Mouse (Mus musculus): ENCODE results near the gene Cdk5. TPM values are rescaled to one million over a fixed set of nuclear protein-coding genes. Genes with fewer than 3 reads are reported as not detected.

Gene Cdk5
- total RNA-seq (2021): 10 to 100 TPM; 19.9 to 21.7 TPM
- 42.7 and 51.8 TPM in 2 replicates for polyA plus RNA-seq (2012; rRNA removed)
- long read RNA-seq, transcript Cdk5-201 (12 exons, 2,059 nt): major isoform, 13 of 19 reads
- long read RNA-seq, partial matches to known transcripts: 3 of 19 reads
- long read RNA-seq, other reads (novel, unspliced or antisense): 3 of 19 reads

DNA sequence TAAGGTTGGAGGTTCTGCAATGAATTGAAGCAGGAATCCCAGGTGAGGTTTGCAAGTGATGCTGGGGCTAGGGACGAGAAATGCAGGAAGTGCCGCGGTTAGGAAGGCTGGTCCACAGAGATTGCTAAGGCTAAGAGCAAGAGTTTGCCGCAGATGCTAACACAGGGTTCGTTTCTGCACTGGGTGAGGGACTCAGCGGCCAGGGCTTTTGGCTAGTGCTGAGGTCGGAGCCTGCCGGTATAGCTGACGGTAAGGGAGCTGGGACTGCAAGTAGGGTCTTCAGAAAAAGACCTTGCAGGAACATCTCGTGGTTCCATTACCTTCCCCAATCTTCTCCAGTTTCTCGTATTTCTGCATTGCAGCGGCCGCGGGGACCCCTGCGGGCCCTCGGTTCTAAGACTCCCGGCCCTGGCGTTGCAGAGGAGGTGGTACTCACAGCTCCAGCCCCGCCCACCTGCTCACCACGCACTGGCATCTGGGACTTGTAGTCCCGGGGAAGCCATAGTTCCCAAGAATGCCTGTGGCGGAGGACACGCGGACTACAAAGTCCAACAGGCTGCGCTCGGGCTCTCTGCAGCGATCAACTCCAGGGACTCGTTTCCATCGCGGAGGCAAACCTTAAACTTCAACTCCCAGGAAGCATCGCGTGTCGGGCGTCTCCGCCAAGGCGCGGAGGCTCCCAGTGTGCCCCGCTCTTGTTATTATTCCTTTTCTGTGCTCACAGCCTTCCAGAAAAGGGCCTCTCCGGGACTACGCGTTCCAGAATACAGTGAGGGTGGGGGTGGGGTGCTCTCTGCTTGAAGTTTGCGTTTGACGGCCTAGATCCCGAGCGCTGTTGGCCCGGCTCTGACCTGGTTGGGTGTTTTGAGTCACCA, at the start of gene Cdk5, which contains the start of gene Slc4a2:
TSS of gene Cdk5 (minus strand) at position 402 of the 875 bp plus-strand sequence.
TSS of gene Slc4a2 (plus strand) at position 709 of the 875 bp plus-strand sequence.
- peak within 1 kb of the TSS; percentile 98 for H3K27ac ChIP-seq
- TF ChIP-seq POLR2A (IDR thresholded peaks at IDR 0.05; ENCODE audit: insufficient read depth, low read depth, low read length): peak; percentile 96
- peak; percentile 17; the same call in 1 of the 2 replicates for TF ChIP-seq CTCF (IDR thresholded peaks at IDR 0.05)
- peak; percentile 98 for TF ChIP-seq EP300 (IDR thresholded peaks at IDR 0.05; ENCODE audit: insufficient read depth, low read depth, low read length)
- H3K4me1 ChIP-seq (ENCODE audit: control insufficient read depth, insufficient read depth, low read length): peaks cover 8% of the 10 kb centered on the region
- peaks cover 3% of the 10 kb centered on the region; the same call in 1 of the 2 replicates for H3K79me2 ChIP-seq (replicated peaks; ENCODE audit: control insufficient read depth, insufficient read depth, low read length)
- H3K9ac ChIP-seq (ENCODE audit: low read depth, low read length): peak within 1 kb of the TSS; percentile 85
- no peaks in the 10 kb centered on the region for H3K27me3 ChIP-seq (ENCODE audit: control insufficient read depth, insufficient read depth, low read length)
- H3K4me3 ChIP-seq: peak within 1 kb of the TSS; percentile 82
- WGBS: under 1% methylated on average over 46 of the region's 46 CpGs
- intact Hi-C loops (cut with DNase I): loop anchor here (1.0 to 5.0 kb wide), 3 partner anchors 27 to 154 kb away; partner anchors contain the start of gene Abcf2
- peak; percentile 97 to 99 for DNase-seq
- H3K36me3 ChIP-seq (ENCODE audit: control insufficient read depth, insufficient read depth, low read length): no peaks in the 10 kb centered on the region

DNA sequence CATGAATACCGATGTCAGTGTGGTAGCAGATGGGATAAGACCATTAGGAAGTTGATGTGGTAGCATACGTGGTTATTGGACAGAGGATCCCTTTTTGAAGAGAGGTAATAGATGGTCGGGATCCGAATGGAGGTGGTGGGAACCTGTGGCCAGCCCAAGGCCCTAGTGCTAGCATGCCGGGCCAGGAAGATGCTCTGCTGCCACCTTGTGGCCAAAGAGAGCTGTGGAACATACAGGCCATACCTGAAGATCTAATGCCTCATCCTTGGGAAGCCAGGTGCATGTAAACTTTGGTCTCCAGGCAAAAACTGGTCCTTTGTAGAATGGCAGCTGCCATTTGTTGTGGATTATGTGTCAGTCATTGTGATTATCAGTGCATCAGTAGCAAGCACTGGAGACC, 47.3 kb upstream of the Cdk5 start:
- H3K27ac ChIP-seq: no peak overlapping the region
- 13% methylated on average over 5 of the region's 5 CpGs for WGBS
- peaks cover 4% of the 10 kb centered on the region for H3K79me2 ChIP-seq (replicated peaks; ENCODE audit: control insufficient read depth, insufficient read depth, low read length)
- H3K9ac ChIP-seq (ENCODE audit: low read depth, low read length): no peak overlapping the region
- peaks cover 3% of the 10 kb centered on the region for H3K4me1 ChIP-seq (ENCODE audit: control insufficient read depth, insufficient read depth, low read length)
- H3K36me3 ChIP-seq (ENCODE audit: control insufficient read depth, insufficient read depth, low read length): no peaks in the 10 kb centered on the region
- DNase-seq: peak; percentile 77 to 80
- peak; percentile 90 for TF ChIP-seq EP300 (IDR thresholded peaks at IDR 0.05; ENCODE audit: insufficient read depth, low read depth, low read length)
- TF ChIP-seq POLR2A (IDR thresholded peaks at IDR 0.05; ENCODE audit: insufficient read depth, low read depth, low read length): no peak
- intact Hi-C loops (cut with DNase I): loop anchor here (1.0 to 5.0 kb wide), 5 partner anchors 16 to 303 kb away; no protein-coding TSS in a partner anchor
- no peak overlapping the region for H3K4me3 ChIP-seq
- H3K27me3 ChIP-seq (ENCODE audit: control insufficient read depth, insufficient read depth, low read length): no peaks in the 10 kb centered on the region

DNA sequence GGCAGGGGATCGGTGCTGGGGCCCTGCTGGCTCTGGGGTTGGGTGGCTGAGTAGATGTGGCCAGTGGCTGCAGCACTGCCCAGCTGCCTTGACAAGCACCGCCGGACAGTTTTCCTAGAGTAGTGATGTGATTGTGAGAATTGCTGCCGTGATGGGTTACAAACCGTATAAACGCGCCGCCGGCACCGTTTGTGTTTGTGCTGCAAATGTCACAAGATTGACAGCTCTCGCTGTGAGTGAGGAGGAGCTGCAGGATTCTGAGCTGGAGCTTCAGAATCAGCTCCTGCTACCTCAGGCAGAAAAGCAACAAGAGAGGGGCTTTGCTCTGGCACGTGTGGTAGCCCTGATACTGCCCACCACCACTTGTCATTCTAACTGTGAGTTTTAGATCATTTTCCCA, 43.4 kb upstream of the Cdk5 start:
- Histone ChIP-seq H3K4me1 (ENCODE audit: control insufficient read depth, insufficient read depth, low read length) (peaks cover 9% of the 10 kb centered on the region), H3K36me3 (ENCODE audit: control insufficient read depth, insufficient read depth, low read length) (no peaks in the 10 kb centered on the region), H3K27ac (no peak overlapping the region), H3K4me3 (no peak overlapping the region), H3K27me3 (ENCODE audit: control insufficient read depth, insufficient read depth, low read length) (no peaks in the 10 kb centered on the region), H3K79me2 (replicated peaks; ENCODE audit: control insufficient read depth, insufficient read depth, low read length) (peaks cover 11% of the 10 kb centered on the region), H3K9ac (ENCODE audit: low read depth, low read length) (no peak overlapping the region)
- no peak for DNase-seq
- intact Hi-C loops (cut with DNase I): no loop called here
- WGBS: 75% methylated on average over 12 of the region's 12 CpGs
- TF ChIP-seq EP300 (IDR thresholded peaks at IDR 0.05; ENCODE audit: insufficient read depth, low read depth, low read length): no peak
- no peak for TF ChIP-seq POLR2A (IDR thresholded peaks at IDR 0.05; ENCODE audit: insufficient read depth, low read depth, low read length)
- no peak for TF ChIP-seq CTCF (IDR thresholded peaks at IDR 0.05)

DNA sequence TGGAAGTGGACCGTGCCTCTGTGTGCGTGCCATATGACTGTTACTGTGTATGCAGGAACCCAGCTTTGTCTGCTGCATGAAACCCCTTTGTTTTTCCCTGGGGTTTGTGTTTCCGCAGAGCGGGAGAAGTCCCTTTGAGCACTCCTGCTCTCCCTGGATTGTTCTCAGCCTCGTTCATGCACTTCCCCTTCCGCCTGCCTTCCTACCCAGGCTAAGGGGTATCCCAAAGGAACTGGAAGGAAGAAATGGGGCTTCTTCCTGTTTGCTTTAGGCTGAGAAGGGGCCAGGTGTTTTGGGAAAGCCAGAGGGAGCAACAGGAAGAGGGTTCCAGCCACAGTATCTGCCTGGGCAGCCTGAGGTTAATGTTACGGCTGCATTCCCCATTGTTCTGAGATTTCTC, 32.3 kb upstream of the Cdk5 start:
- WGBS: 42% methylated on average over 7 of the region's 7 CpGs
- H3K27me3 ChIP-seq (ENCODE audit: control insufficient read depth, insufficient read depth, low read length): no peaks in the 10 kb centered on the region
- no peak overlapping the region for H3K4me3 ChIP-seq
- H3K27ac ChIP-seq: peak overlapping the region; percentile 43
- H3K79me2 ChIP-seq (replicated peaks; ENCODE audit: control insufficient read depth, insufficient read depth, low read length): peaks cover 10% of the 10 kb centered on the region
- no peak overlapping the region for H3K9ac ChIP-seq (ENCODE audit: low read depth, low read length)
- intact Hi-C loops (cut with DNase I): loop anchor here (2.0 kb wide), 1 partner anchor 15 kb away; no protein-coding TSS in a partner anchor
- H3K36me3 ChIP-seq (ENCODE audit: control insufficient read depth, insufficient read depth, low read length): no peaks in the 10 kb centered on the region
- TF ChIP-seq CTCF (IDR thresholded peaks at IDR 0.05) (no peak), POLR2A (IDR thresholded peaks at IDR 0.05; ENCODE audit: insufficient read depth, low read depth, low read length) (no peak), EP300 (IDR thresholded peaks at IDR 0.05; ENCODE audit: insufficient read depth, low read depth, low read length) (no peak)
- peaks cover 24% of the 10 kb centered on the region for H3K4me1 ChIP-seq (ENCODE audit: control insufficient read depth, insufficient read depth, low read length)
- DNase-seq: no peak

DNA sequence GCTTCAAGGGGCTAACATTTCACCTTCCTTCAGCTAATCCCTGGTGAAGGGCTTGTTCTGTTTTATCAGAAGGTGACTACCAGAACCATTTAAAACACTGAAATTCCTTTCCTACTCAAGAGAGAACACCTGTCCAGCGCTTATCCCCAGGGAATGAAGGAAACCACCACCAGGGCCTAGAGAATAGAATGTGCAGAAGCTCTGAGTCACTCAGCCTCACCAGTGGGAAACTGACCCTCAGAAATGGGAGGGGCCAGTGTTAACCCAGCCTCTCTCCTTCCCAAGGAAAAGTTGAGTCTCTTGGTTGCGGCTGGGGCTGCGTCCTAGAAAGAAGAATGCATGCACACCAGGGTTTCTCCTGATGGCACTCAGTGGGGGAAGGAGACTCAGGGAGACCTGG, 31.7 kb upstream of the Cdk5 start:
- H3K4me1 ChIP-seq (ENCODE audit: control insufficient read depth, insufficient read depth, low read length): peaks cover 24% of the 10 kb centered on the region
- H3K9ac ChIP-seq (ENCODE audit: low read depth, low read length): no peak overlapping the region
- H3K36me3 ChIP-seq (ENCODE audit: control insufficient read depth, insufficient read depth, low read length): no peaks in the 10 kb centered on the region
- intact Hi-C loops (cut with DNase I): loop anchor here (2.0 kb wide), 1 partner anchor 16 kb away; no protein-coding TSS in a partner anchor
- H3K79me2 ChIP-seq (replicated peaks; ENCODE audit: control insufficient read depth, insufficient read depth, low read length): peaks cover 10% of the 10 kb centered on the region
- no peak for DNase-seq
- H3K4me3 ChIP-seq: no peak overlapping the region
- peak overlapping the region; percentile 43 for H3K27ac ChIP-seq
- TF ChIP-seq POLR2A (IDR thresholded peaks at IDR 0.05; ENCODE audit: insufficient read depth, low read depth, low read length) (no peak), EP300 (IDR thresholded peaks at IDR 0.05; ENCODE audit: insufficient read depth, low read depth, low read length) (no peak), CTCF (IDR thresholded peaks at IDR 0.05) (no peak)
- no peaks in the 10 kb centered on the region for H3K27me3 ChIP-seq (ENCODE audit: control insufficient read depth, insufficient read depth, low read length)
- whole genome bisulfite sequencing: 54% methylated on average over 3 of the region's 3 CpGs
